Comparison of ENCODE assay signal across 10 mouse cellular contexts in the genomic region with DNA sequence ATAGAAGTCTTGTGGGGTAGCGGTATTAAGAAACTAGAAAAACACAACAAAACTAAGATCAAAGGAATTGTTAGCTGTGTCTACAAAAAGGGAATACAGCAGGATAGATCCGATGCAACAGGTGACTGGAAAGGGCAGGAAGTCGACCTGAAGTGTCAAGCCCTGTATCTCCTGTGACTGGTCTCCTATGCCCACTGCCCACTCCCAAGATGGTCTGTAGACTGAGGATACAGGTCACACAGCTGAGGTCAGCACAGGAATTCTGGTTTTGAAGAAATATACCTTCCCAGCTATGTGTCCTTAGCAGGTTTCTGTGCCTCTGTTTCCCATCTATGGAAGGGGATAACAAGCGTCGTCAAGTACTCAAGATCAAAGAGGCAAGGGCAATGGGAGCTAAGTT. TPM values are rescaled to one million over a fixed set of nuclear protein-coding genes. Genes with fewer than 3 reads are reported as not detected.
A peak's percentile ranks its signal among the peaks of the same experiment; 100 is the strongest.
DNase-seq lines count a peak whose midpoint lies in the region; ATAC-seq and TF ChIP-seq lines count a peak whose summit lies in the region.
"Had no signal": no experiment of that assay in that cellular context is flagged by ENCODE, and none has a peak within 500 bp of the region (broad histone marks: within the 10 kb centered on the region; RNA-seq: fewer than 3 reads in every experiment).

No protein-coding gene starts in this region.

- no peak overlapping the region for H3K27ac ChIP-seq in heart, embryonic 15.5 days
- no peak overlapping the region for H3K27ac ChIP-seq in forebrain, embryonic 11.5 days (ENCODE audit: low read depth, low read length)
- no peak overlapping the region for H3K27ac ChIP-seq in intestine, embryonic 15.5 days
- no peak overlapping the region for H3K27ac ChIP-seq in thymus, adult 2 months (ENCODE audit: control insufficient read depth, insufficient read depth, low read length)

- no peaks in the 10 kb centered on the region for H3K27me3 ChIP-seq in heart, embryonic 15.5 days
- no peaks in the 10 kb centered on the region for H3K27me3 ChIP-seq in forebrain, embryonic 11.5 days (ENCODE audit: control insufficient read depth, insufficient read depth, low read length)
- H3K27me3 ChIP-seq in intestine, embryonic 15.5 days (replicated peaks): no peaks in the 10 kb centered on the region
- H3K27me3 ChIP-seq in myocyte (ENCODE audit: control insufficient read depth, insufficient read depth, insufficient read length): no peaks in the 10 kb centered on the region
- H3K27me3 ChIP-seq in thymus, adult 2 months (ENCODE audit: control insufficient read depth, insufficient read depth, low read length): no peaks in the 10 kb centered on the region

- H3K9ac ChIP-seq in heart, embryonic 15.5 days: no peak overlapping the region
- no peak overlapping the region for H3K9ac ChIP-seq in forebrain, embryonic 11.5 days (ENCODE audit: low read length)
- H3K9ac ChIP-seq in intestine, embryonic 15.5 days: no peak overlapping the region

- H3K79me2 ChIP-seq in myocyte (ENCODE audit: control insufficient read depth, insufficient read depth): peaks cover 25% of the 10 kb centered on the region

- H3K9me3 ChIP-seq in heart, embryonic 15.5 days (replicated peaks): no peaks in the 10 kb centered on the region
- H3K9me3 ChIP-seq in forebrain, embryonic 11.5 days (ENCODE audit: control insufficient read depth, low read length): no peaks in the 10 kb centered on the region
- no peaks in the 10 kb centered on the region for H3K9me3 ChIP-seq in intestine, embryonic 15.5 days

- no peak for TF ChIP-seq CTCF in thymus, adult 2 months (IDR thresholded peaks at IDR 0.05; ENCODE audit: borderline replicate concordance, control insufficient read depth, extremely low read depth, insufficient read depth, low read length, poor library complexity)

- H3K4me3 ChIP-seq in heart, embryonic 15.5 days: 0 out of 2 replicates have a peak overlapping the region, but pooled peaks have one; percentile 99
- H3K4me3 ChIP-seq in forebrain, embryonic 11.5 days (ENCODE audit: low read depth, low read length): no peak overlapping the region
- H3K4me3 ChIP-seq in intestine, embryonic 15.5 days (replicated peaks): no peak overlapping the region
- H3K4me3 ChIP-seq in myocyte: peak overlapping the region; percentile 56
- H3K4me3 ChIP-seq in thymus, adult 2 months (ENCODE audit: control insufficient read depth, insufficient read depth, low read length): no peak overlapping the region

- 89% methylated on average over 5 of the region's 5 CpGs for WGBS in heart, embryonic 15.5 days
- WGBS in forebrain, embryonic 11.5 days: 95% methylated on average over 5 of the region's 5 CpGs
- WGBS in intestine, embryonic 15.5 days: 90% methylated on average over 5 of the region's 5 CpGs
- whole genome bisulfite sequencing in thymus, adult 2 months: 96% methylated on average over 5 of the region's 5 CpGs

- H3K4me2 ChIP-seq in heart, embryonic 15.5 days: peak overlapping the region; percentile 87
- H3K4me2 ChIP-seq in forebrain, embryonic 11.5 days (ENCODE audit: low read depth, low read length, severe bottlenecking): peak overlapping the region; percentile 88; the same call in 1 of the 2 replicates
- peak overlapping the region; percentile 90 for H3K4me2 ChIP-seq in intestine, embryonic 15.5 days (replicated peaks)
- peak overlapping the region; percentile 78 for H3K4me2 ChIP-seq in myocyte (ENCODE audit: low read depth)

- ATAC-seq in heart, embryonic 15.5 days (replicated peaks; ENCODE audit: insufficient number of reproducible peaks, insufficient read depth, low FRiP score, low read depth): no peak
- no peak for ATAC-seq in forebrain, embryonic 11.5 days (replicated peaks; ENCODE audit: low FRiP score)
- no peak for ATAC-seq in intestine, embryonic 15.5 days

- H3K4me1 ChIP-seq in heart, embryonic 15.5 days (replicated peaks): peaks cover 23% of the 10 kb centered on the region
- H3K4me1 ChIP-seq in forebrain, embryonic 11.5 days (replicated peaks; ENCODE audit: control insufficient read depth, insufficient read depth, low read length): 0 out of 2 replicates have a peak, but pooled peaks cover 3% of the 10 kb centered on the region
- H3K4me1 ChIP-seq in intestine, embryonic 15.5 days (replicated peaks): peaks cover 8% of the 10 kb centered on the region; the same call in 1 of the 2 replicates
- peaks cover 12% of the 10 kb centered on the region for H3K4me1 ChIP-seq in thymus, adult 2 months (replicated peaks; ENCODE audit: control insufficient read depth, insufficient read depth, low read length)

- no peak for DNase-seq in heart, adult 8-10 months (ENCODE audit: low spot score)
- no peak for DNase-seq in forebrain, embryonic 11.5 days (ENCODE audit: low spot score)
- DNase-seq in Muller cell, postnatal 12 days (ENCODE audit: inconsistent ontology term): no peak
- DNase-seq in thymus, adult 2 months: no peak
- no peak for DNase-seq in ovary, postnatal 10 days (ENCODE audit: low spot score)
- DNase-seq: adrenal gland, postnatal 14 days; kidney, postnatal 14 days had no signal

- no peak overlapping the region for H3ac ChIP-seq in myocyte (ENCODE audit: control insufficient read depth, insufficient read length)

- H3K36me3 ChIP-seq in heart, embryonic 15.5 days: no peaks in the 10 kb centered on the region
- no peaks in the 10 kb centered on the region for H3K36me3 ChIP-seq in forebrain, embryonic 11.5 days (ENCODE audit: control insufficient read depth, insufficient read depth, low read length)
- no peaks in the 10 kb centered on the region for H3K36me3 ChIP-seq in intestine, embryonic 15.5 days
- no peaks in the 10 kb centered on the region for H3K36me3 ChIP-seq in myocyte (ENCODE audit: control insufficient read depth, insufficient read depth)
- H3K36me3 ChIP-seq in thymus, adult 2 months (ENCODE audit: control insufficient read depth, insufficient read depth, low read length): no peaks in the 10 kb centered on the region

- TF ChIP-seq POLR2A in myocyte (IDR thresholded peaks at IDR 0.05; ENCODE audit: insufficient read length, low read depth): no peak
- no peak for TF ChIP-seq POLR2A in thymus, adult 2 months (IDR thresholded peaks at IDR 0.05; ENCODE audit: control insufficient read depth, extremely low read depth, insufficient read depth, low read length, poor library complexity)

TF ChIP-seq in myocyte, 11 proteins besides CTCF, POLR2A, EP300 and RAD21:
- TF ChIP-seq E2F4 (IDR thresholded peaks at IDR 0.05; ENCODE audit: insufficient read depth) (no peak), SRF (IDR thresholded peaks at IDR 0.05; ENCODE audit: control insufficient read depth, insufficient read length, low read depth) (no peak), MYOD1 (IDR thresholded peaks at IDR 0.05; ENCODE audit: control insufficient read depth in 1 of 3, insufficient read length in 2 of 3, low read depth in 2 of 3) (no peak), REST (IDR thresholded peaks at IDR 0.05; ENCODE audit: insufficient read depth, insufficient read length) (no peak), POLR2AphosphoS2 (IDR thresholded peaks at IDR 0.05; ENCODE audit: insufficient read length, low read depth) (no peak), CEBPB (IDR thresholded peaks at IDR 0.05; ENCODE audit: insufficient read depth, poor library complexity, severe bottlenecking) (no peak), MYOG (IDR thresholded peaks at IDR 0.05; ENCODE audit: control insufficient read depth in 1 of 3, insufficient read depth in 1 of 3, insufficient read length in 2 of 3, low read depth in 2 of 3) (no peak), MAX (IDR thresholded peaks at IDR 0.05; ENCODE audit: low read depth) (no peak), USF1 (IDR thresholded peaks at IDR 0.05; ENCODE audit: low read depth) (no peak), TCF3 (IDR thresholded peaks at IDR 0.05; ENCODE audit: insufficient read length, low read depth) (no peak), TCF12 (IDR thresholded peaks at IDR 0.05; ENCODE audit: insufficient read depth, poor library complexity, severe bottlenecking) (no peak)

RNA-seq across cellular contexts. Expression of gene Kmt5b, which starts 0.8 kb away (rescaled TPM):
- polyA plus RNA-seq in heart, embryonic 15.5 days (2015; fragmentation: Nextera tagmentation; extraction: Ambion mirVana): 19.6 and 20.9 TPM in 2 replicates
- total RNA-seq in heart, adult 8-10 months (2022): 10 to 100 TPM; 23.7 to 29.4 (median 28.2) TPM
- polyA plus RNA-seq in forebrain, embryonic 11.5 days (2014; fragmentation: Nextera tagmentation; extraction: Ambion mirVana): 43.2 and 44.6 TPM in 2 replicates
- polyA plus RNA-seq in intestine, embryonic 15.5 days (2015; fragmentation: Nextera tagmentation; extraction: Ambion mirVana): 21.8 and 22.0 TPM in 2 replicates
- 8.0 TPM for polyA plus RNA-seq in myocyte (2012; fragmentation: generic; extraction: Trizol)
- polyA plus RNA-seq in thymus, adult 2 months (2012; rRNA removed): 32.9 and 43.6 TPM in 2 replicates

RNA-seq across cellular contexts. Expression of gene 1810055G02Rik, which starts 58.3 kb away (rescaled TPM):
- polyA plus RNA-seq in heart, embryonic 15.5 days (2015; fragmentation: Nextera tagmentation; extraction: Ambion mirVana): 15.9 and 26.6 TPM in 2 replicates
- total RNA-seq in heart, adult 8-10 months (2022): 1 to 10 TPM; 5.5 to 8.2 (median 6.5) TPM
- 42.3 and 52.1 TPM in 2 replicates for polyA plus RNA-seq in forebrain, embryonic 11.5 days (2014; fragmentation: Nextera tagmentation; extraction: Ambion mirVana)
- polyA plus RNA-seq in intestine, embryonic 15.5 days (2015; fragmentation: Nextera tagmentation; extraction: Ambion mirVana): 39.9 and 41.9 TPM in 2 replicates
- polyA plus RNA-seq in myocyte (2012; fragmentation: generic; extraction: Trizol): 51.1 TPM
- 24.8 and 25.2 TPM in 2 replicates for polyA plus RNA-seq in thymus, adult 2 months (2012; rRNA removed)

Comparison
In these comparisons a context has a peak if more than half of its experiments do, and no peak if none do; other contexts are left out.
1. H3K4me3 ChIP-seq: peak in heart, embryonic 15.5 days (single experiment) and myocyte (single experiment); none in forebrain, embryonic 11.5 days (single experiment), intestine, embryonic 15.5 days (single experiment) and thymus, adult 2 months (single experiment).
2. Peak in every context shown above with its lines, with median percentiles within 50 percentile points of each other: H3K4me2 ChIP-seq.